Mouse (Mus musculus) mouse trophoblast stem cell (cell line): Measurements from ENCODE around the gene Olfr446.

ENCODE experiments used
- in situ Hi-C, 2 experiments: fragments of 300-500 bp; cut with MseI, MboI; formaldehyde crosslinking; loops; 2 replicates in 1 of 2; 3 replicates in 1 of 2; pipeline ENCODE4 v1.15.1; 2025

Olfr446 gene

DNA sequence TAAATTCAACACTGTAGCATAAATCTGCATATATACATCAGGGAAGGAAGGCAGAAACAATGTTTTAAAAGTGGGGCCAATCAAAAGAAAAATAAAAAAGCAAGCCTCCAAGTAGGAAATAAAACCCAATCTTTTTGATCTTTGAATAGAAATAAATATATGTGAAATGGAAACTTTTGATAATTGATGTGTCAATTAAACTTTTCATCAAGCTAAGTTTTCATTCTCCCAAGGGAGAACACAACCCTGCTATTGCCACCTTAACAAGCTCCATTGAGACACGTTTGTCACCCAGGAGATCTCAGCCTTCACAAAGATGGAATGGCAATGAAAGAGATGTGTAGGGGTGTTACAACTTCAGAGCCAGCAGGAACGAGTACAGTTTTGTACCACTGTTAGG is at the start of gene Olfr446:
Gene Olfr446, plus strand, starts transcription at position 301 of the 400 bp plus-strand sequence.
- in situ Hi-C loops, result no loop called here

DNA sequence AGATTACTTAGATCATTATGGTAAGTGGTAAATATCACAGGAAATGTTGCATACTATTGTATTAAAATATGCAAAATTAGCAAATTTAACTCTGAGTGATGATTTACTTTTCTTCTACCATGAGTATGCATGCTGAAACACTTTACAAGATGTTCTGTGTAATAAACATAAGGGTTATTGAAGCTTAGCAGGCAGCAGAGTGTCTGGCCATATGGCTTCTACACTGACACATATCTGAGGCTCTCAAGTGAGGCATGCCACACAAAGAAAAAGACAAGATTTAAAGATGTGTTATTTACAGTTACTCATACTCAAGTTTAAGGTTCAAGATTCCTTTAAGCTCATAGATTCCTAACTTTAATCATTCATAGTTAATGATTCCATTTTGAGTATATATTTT is 44.9 kb upstream of the Olfr446 start:
- in situ Hi-C loops, result no loop called here

DNA sequence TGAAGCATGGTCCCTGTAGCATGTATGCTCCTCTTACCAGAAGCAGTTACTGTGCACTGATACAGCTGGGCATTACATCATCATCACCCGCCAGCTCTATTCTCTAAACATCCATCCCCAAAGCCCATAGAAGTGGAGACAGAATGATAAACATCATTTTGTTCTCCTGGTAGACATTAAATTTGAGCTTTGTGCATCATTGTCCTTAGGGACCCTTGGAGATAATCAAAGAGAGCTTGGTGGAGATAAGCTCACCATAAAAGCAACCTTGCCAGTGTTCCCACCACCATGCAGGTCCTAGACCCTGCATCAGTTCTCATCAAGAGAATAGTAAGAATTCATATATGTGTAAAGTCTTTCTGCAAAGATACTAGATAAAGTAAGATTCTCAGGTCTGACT is 31.0 kb upstream of the Olfr446 start, which contains the start of gene Olfr448:
Gene Olfr448, plus strand, starts transcription at position 301 of the 400 bp plus-strand sequence.
- in situ Hi-C loops, result no loop called here

DNA sequence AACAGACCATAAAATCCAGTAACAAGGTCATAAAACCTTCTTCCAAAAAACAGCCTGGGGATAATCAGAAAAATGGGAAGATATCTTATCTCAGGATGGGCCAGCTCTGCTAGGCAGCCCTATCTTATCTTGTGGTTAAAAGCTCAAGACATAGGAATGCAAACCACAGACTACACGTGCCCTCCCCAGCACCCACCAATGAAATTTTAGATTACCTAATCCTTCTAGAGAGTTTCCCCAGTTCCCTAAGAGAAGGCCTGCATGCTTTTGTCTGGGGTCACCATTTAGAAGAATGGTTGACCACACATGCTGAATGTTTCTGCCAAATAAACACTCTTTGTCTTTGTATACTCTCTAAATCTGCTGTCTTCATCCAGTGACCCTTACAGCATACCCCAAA is 20.8 kb upstream of the Olfr446 start:
- in situ Hi-C loops, result no loop called here

DNA sequence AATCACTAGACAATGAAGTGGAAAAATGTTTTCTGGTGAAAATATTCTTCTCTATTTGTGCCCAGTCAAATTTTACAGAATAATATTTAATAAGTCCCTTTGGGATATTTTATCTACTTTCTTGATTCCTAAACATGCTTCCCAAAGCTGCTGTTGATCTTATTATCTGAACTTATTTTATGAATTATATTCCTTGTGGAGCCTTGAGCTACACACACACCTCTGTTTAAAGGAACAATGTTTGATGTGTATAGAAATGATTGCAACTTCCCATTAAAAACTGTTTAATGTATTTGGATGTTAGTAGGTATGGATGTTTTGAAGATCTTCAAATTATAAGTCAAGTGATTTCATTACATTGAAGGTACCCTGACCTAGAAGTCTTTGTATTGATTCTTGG is 12.6 kb upstream of the Olfr446 start, which contains the start of gene Olfr447:
Gene Olfr447, plus strand, starts transcription at position 301 of the 400 bp plus-strand sequence.
- in situ Hi-C loops, result no loop called here

DNA sequence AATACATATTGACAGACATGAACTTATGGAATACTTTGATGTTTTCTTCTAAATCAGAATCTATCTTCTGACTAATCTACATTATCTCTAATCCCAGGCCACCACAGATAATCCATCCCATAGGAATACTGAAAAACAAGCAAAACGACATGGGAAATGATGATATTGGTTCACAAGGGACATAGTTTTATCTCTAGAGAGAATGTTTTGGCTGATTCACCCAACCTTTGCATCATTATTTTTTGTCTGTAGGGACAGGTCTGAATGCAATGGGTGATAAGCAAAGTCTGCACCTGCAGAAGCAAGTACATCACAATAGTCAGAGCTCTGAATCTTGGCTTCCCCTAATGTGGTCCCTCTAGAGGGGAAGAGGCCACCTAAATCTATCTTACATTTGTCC is 27.6 kb downstream of the Olfr446 start, which contains the start of gene Olfr444:
Gene Olfr444, plus strand, starts transcription at position 301 of the 400 bp plus-strand sequence.
- in situ Hi-C loops, result no loop called here

DNA sequence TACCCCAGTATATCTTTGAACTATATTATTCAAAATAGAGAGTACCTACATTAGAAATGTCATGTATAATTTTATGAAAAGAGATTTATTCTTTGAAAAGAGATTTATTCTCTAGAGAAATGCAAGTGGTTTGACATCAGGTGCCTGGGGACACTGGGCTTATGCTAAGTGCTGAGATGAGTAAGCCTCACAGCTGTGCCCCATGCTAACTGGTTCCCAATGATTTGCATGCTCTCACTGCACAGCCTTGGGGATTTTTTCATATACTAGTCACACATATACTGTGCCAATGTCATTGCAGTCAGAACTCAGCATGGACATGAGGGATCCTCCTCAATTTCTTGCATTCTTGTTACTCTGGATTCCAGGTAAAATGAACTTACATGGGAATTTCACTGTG is 59.2 kb downstream of the Olfr446 start:
- in situ Hi-C loops, result no loop called here
